Mouse (Mus musculus): ENCODE measurements around the gene Leng9. TPM values are rescaled to one million over a fixed set of nuclear protein-coding genes. Genes with fewer than 3 reads are reported as not detected.

Leng9 gene
- polyA plus RNA-seq (2014; fragmentation: Illumina TruSeq; extraction: RNeasy Lipid Tissue Mini Kit (QIAGEN cat#74804); ENCODE audit: low read depth, low replicate concordance) = 3.7 TPM

GRCm38 (mm10) chr7:4150059-4150541 lies at the start of gene Leng9:
Leng9 (minus strand) TSS chr7:4150374.

GRCm38 (mm10) chr7:4164090-4164910 lies 14.1 kb upstream of the Leng9 start, which contains the start of gene Cdc42ep5:
Cdc42ep5 (minus strand) TSS chr7:4164860.

GRCm38 (mm10) chr7:4136771-4137531 lies 13.2 kb downstream of the Leng9 start, which contains the start of gene Leng8:
Leng8 (plus strand) TSS chr7:4137039.

GRCm38 (mm10) chr7:4119344-4119902 lies 30.8 kb downstream of the Leng9 start, which contains the start of gene Ttyh1:
Ttyh1 (plus strand) TSS chr7:4119408.

Other genes starting within 250 kb of the Leng9 start
- gene Lilra6, start 234.9 kb downstream of the Leng9 start, polyA plus RNA-seq (2014; fragmentation: Illumina TruSeq; extraction: RNeasy Lipid Tissue Mini Kit (QIAGEN cat#74804); ENCODE audit: low read depth, low replicate concordance) = 0.16 TPM
- 1.3 TPM for gene Lair1, start 87.2 kb downstream of the Leng9 start, polyA plus RNA-seq (2014; fragmentation: Illumina TruSeq; extraction: RNeasy Lipid Tissue Mini Kit (QIAGEN cat#74804); ENCODE audit: low read depth, low replicate concordance)
- 1.2 TPM for gene Ttyh1, start 31.0 kb downstream of the Leng9 start, polyA plus RNA-seq (2014; fragmentation: Illumina TruSeq; extraction: RNeasy Lipid Tissue Mini Kit (QIAGEN cat#74804); ENCODE audit: low read depth, low replicate concordance)
- 111 TPM for gene Leng8, start 13.3 kb downstream of the Leng9 start, polyA plus RNA-seq (2014; fragmentation: Illumina TruSeq; extraction: RNeasy Lipid Tissue Mini Kit (QIAGEN cat#74804); ENCODE audit: low read depth, low replicate concordance)
- 6.4 TPM for gene Cdc42ep5, start 14.5 kb upstream of the Leng9 start, polyA plus RNA-seq (2014; fragmentation: Illumina TruSeq; extraction: RNeasy Lipid Tissue Mini Kit (QIAGEN cat#74804); ENCODE audit: low read depth, low replicate concordance)
- 1.3 TPM for gene Lilra5, start 87.4 kb upstream of the Leng9 start, polyA plus RNA-seq (2014; fragmentation: Illumina TruSeq; extraction: RNeasy Lipid Tissue Mini Kit (QIAGEN cat#74804); ENCODE audit: low read depth, low replicate concordance)
- 0.42 TPM for gene Ncr1, start 187.3 kb upstream of the Leng9 start, polyA plus RNA-seq (2014; fragmentation: Illumina TruSeq; extraction: RNeasy Lipid Tissue Mini Kit (QIAGEN cat#74804); ENCODE audit: low read depth, low replicate concordance)
- not detected for gene Gp6, start 247.4 kb upstream of the Leng9 start, polyA plus RNA-seq (2014; fragmentation: Illumina TruSeq; extraction: RNeasy Lipid Tissue Mini Kit (QIAGEN cat#74804); ENCODE audit: low read depth, low replicate concordance)

Measured in heart, adult 10 weeks (tissue).